Mouse (Mus musculus) lung, adult 2 months (tissue): ENCODE results near the gene Zfp512b. TPM values are rescaled to one million over a fixed set of nuclear protein-coding genes. Genes with fewer than 3 reads are reported as not detected.

Experiments
- DNase-seq: peaks from one replicate; pipeline ENCODE4 v3.0.0; 2022
- H3K4me1 ChIP-seq: fragments of 200-500 bp; 2 replicates; pipeline ENCODE4 v1.6.1; 2011; ENCODE audit warnings: low read length; ENCODE audit not compliant: control insufficient read depth, insufficient read depth
- H3K4me3 ChIP-seq: fragments of 200-500 bp; replicated peaks from 2 replicates; pipeline ENCODE3; 2011; ENCODE audit warnings: low read depth, mild to moderate bottlenecking, control low read depth, low read length; ENCODE audit errors: extremely low read depth
- CTCF ChIP-seq: fragments of 200-500 bp; IDR thresholded peaks from 2 replicates; pipeline ENCODE4 v1.5.1; 2011; ENCODE audit warnings: mild to moderate bottlenecking, low read length, control low read depth; ENCODE audit not compliant: insufficient read depth
- POLR2A ChIP-seq: fragments of 200-500 bp; IDR thresholded peaks from 2 replicates; pipeline ENCODE4 v1.6.1; 2011; ENCODE audit warnings: low read depth, mild to moderate bottlenecking, control low read depth, low read length, borderline replicate concordance; ENCODE audit errors: extremely low read depth
- WGBS: fragments of 180-500 bp; shearing (Covaris S2); methylation state at CpG from one replicate; pipeline ENCODE4 v1.1.7; 2018; 5-methylcytosine and 5-hydroxymethylcytosine counted together
- polyA plus RNA-seq: library from polyadenylated mRNA; depleted of rRNA; stranded (reverse); fragments of >200 nt; gene quantifications from 2 replicates; pipeline ENCODE4 v1.2.3, GENCODE M21; 2012

Gene Zfp512b
- polyA plus RNA-seq, 1 experiment: 43.7 TPM

- TF ChIP-seq CTCF (no peak), POLR2A (no peak)
- no peak for DNase-seq
- Histone ChIP-seq H3K4me3 (no peak overlapping the region), H3K4me1 (peaks cover 2% of the 10 kb centered on the region; the same call in 1 of the 2 replicates)
- WGBS: 66% methylated on average over 6 of the region's 6 CpGs
These were observed 7.7 kb upstream of the Zfp512b start for GRCm38 (mm10) chr2:181600226-181600758.

- TF ChIP-seq CTCF: no peak
- peak; percentile 31; the same call in 1 of the 2 replicates for TF ChIP-seq POLR2A
- Histone ChIP-seq H3K4me3 (peak within 1 kb of the TSS; percentile 61), H3K4me1 (peaks cover 2% of the 10 kb centered on the region; the same call in 1 of the 2 replicates)
- 2% methylated on average over 71 of the region's 71 CpGs for WGBS
- DNase-seq: peak; percentile 72
These were observed 6.1 kb upstream of the Zfp512b start, which contains the start of gene Samd10 for GRCm38 (mm10) chr2:181598454-181599351. TSS of gene Samd10 (minus strand) at chr2:181599212.

GRCm38 (mm10) chr2:181597378-181598061 is 4.9 kb upstream of the Zfp512b start:
- no peak overlapping the region for H3K4me3 ChIP-seq
- TF ChIP-seq CTCF (no peak), POLR2A (no peak)
- peaks cover 2% of the 10 kb centered on the region; the same call in 1 of the 2 replicates for H3K4me1 ChIP-seq
- no peak for DNase-seq
- 70% methylated on average over 7 of the region's 7 CpGs for WGBS

GRCm38 (mm10) chr2:181596221-181596960 is 3.8 kb upstream of the Zfp512b start:
- WGBS: 54% methylated on average over 6 of the region's 6 CpGs
- TF ChIP-seq POLR2A (no peak), CTCF (no peak)
- DNase-seq: no peak
- H3K4me1 ChIP-seq: no peaks in the 10 kb centered on the region; the same call in 1 of the 2 replicates
- no peak overlapping the region for H3K4me3 ChIP-seq

GRCm38 (mm10) chr2:181594946-181595696 is 2.5 kb upstream of the Zfp512b start:
- WGBS: 68% methylated on average over 4 of the region's 4 CpGs
- TF ChIP-seq POLR2A (no peak), CTCF (peak; percentile 64)
- H3K4me1 ChIP-seq: no peaks in the 10 kb centered on the region; the same call in 1 of the 2 replicates
- no peak for DNase-seq
- H3K4me3 ChIP-seq: no peak overlapping the region

GRCm38 (mm10) chr2:181593937-181594336 is 1.3 kb upstream of the Zfp512b start:
- TF ChIP-seq CTCF (no peak), POLR2A (no peak)
- H3K4me1 ChIP-seq: no peaks in the 10 kb centered on the region; the same call in 1 of the 2 replicates
- H3K4me3 ChIP-seq: no peak overlapping the region
- no peak for DNase-seq

- WGBS: under 1% methylated on average over 6 of the region's 6 CpGs
- H3K4me3 ChIP-seq: peak overlapping the region; percentile 100
- DNase-seq: peak; percentile 60
- H3K4me1 ChIP-seq: no peaks in the 10 kb centered on the region; the same call in 1 of the 2 replicates
- TF ChIP-seq POLR2A: no peak; the same call in 1 of the 2 replicates
- TF ChIP-seq CTCF: no peak
These were observed 429 bp upstream of the Zfp512b start for GRCm38 (mm10) chr2:181593042-181593421.

- Histone ChIP-seq H3K4me3 (peak within 1 kb of the TSS; percentile 100), H3K4me1 (no peaks in the 10 kb centered on the region; the same call in 1 of the 2 replicates)
- no peak for TF ChIP-seq CTCF
- no peak for TF ChIP-seq POLR2A
- 23% methylated on average over 5 of the region's 5 CpGs for WGBS
- DNase-seq: no peak
These were observed 996 bp downstream of the Zfp512b start, which contains the start of gene Prpf6 for GRCm38 (mm10) chr2:181591528-181592085. TSS of gene Prpf6 (plus strand) at chr2:181591868.
